Mouse (Mus musculus) lung, embryonic 14.5 days (tissue): ENCODE data around the gene Unc5b. TPM values are rescaled to one million over a fixed set of nuclear protein-coding genes. Genes with fewer than 3 reads are reported as not detected.

ENCODE experiments used
- ATAC-seq: fragments of 200-750 bp; cut with Nextera tagmentation; 2 replicates; pipeline ENCODE4 v1.8.0; 2017; ENCODE audit warnings: mild to moderate bottlenecking, moderate TSS enrichment, moderate library complexity; ENCODE audit not compliant: insufficient read depth
- DNase-seq: peaks from one replicate; pipeline ENCODE4 v3.0.0-alpha.2; 2015
- H3K27ac ChIP-seq: fragments of 300-500 bp; sonication (generic); 2 replicates; pipeline ENCODE4 v1.5.1; 2014; ENCODE audit warnings: low read depth, mild to moderate bottlenecking, moderate library complexity
- H3K27me3 ChIP-seq: fragments of 300-500 bp; sonication (generic); 2 replicates; pipeline ENCODE4 v1.6.1; 2014; ENCODE audit warnings: low read length, control low read depth; ENCODE audit not compliant: insufficient read depth
- H3K36me3 ChIP-seq: fragments of 300-500 bp; sonication (generic); 2 replicates; pipeline ENCODE4 v1.6.1; 2014; ENCODE audit warnings: control low read depth; ENCODE audit not compliant: insufficient read depth
- H3K4me1 ChIP-seq: fragments of 300-500 bp; sonication (generic); 2 replicates; pipeline ENCODE4 v1.6.1; 2014; ENCODE audit warnings: antibody characterized with exemption, control low read depth; ENCODE audit not compliant: insufficient read depth
- H3K4me2 ChIP-seq: fragments of 300-500 bp; sonication (generic); 2 replicates; pipeline ENCODE4 v1.6.1; 2014; ENCODE audit warnings: mild to moderate bottlenecking
- H3K4me3 ChIP-seq: fragments of 300-500 bp; sonication (generic); 2 replicates; pipeline ENCODE4 v1.5.1; 2014; ENCODE audit warnings: low read depth, low read length
- H3K9ac ChIP-seq: fragments of 300-500 bp; sonication (generic); 2 replicates; pipeline ENCODE4 v1.6.1; 2014
- H3K9me3 ChIP-seq: fragments of 300-500 bp; sonication (generic); 2 replicates; pipeline ENCODE4 v1.6.1; 2016; ENCODE audit warnings: low read depth, low read length, control low read depth
- CTCF ChIP-seq: IDR thresholded peaks from 2 replicates; pipeline ENCODE4 v1.5.1; 2016; ENCODE audit warnings: antibody characterized with exemption, low read depth
- WGBS: fragments of 180-500 bp; shearing (Covaris S2); extraction: QIAGEN DNeasy Blood & Tissue Kit; methylation state at CpG from one replicate; pipeline ENCODE4 v1.1.7; 2014; 5-methylcytosine and 5-hydroxymethylcytosine counted together
- polyA plus RNA-seq: library from polyadenylated mRNA; unstranded; fragments of >200 nt; fragmentation: Nextera tagmentation; extraction: Ambion mirVana; gene quantifications from 2 replicates; pipeline ENCODE4 v1.2.1, GENCODE M21; 2014

The Unc5b gene
- polyA plus RNA-seq, 1 experiment from 2014 or later = 6.6 TPM

- Histone ChIP-seq H3K27me3 (no peaks in the 10 kb centered on the region), H3K27ac (no peak overlapping the region), H3K4me3 (no peak overlapping the region), H3K9me3 (no peaks in the 10 kb centered on the region), H3K9ac (no peak overlapping the region), H3K36me3 (peaks cover 3% of the 10 kb centered on the region; the same call in 1 of the 2 replicates), H3K4me1 (no peaks in the 10 kb centered on the region), H3K4me2 (no peak overlapping the region)
- WGBS = 100% methylated on average over 1 of the region's 1 CpGs
- DNase-seq (no peak), ATAC-seq (no peak)
- TF ChIP-seq CTCF = no peak
Observed at GRCm38 (mm10) chr10:60735737-60736136, 95.6 kb downstream of the Unc5b start.

- Histone ChIP-seq H3K27me3 (no peaks in the 10 kb centered on the region), H3K9ac (no peak overlapping the region), H3K4me2 (no peak overlapping the region), H3K4me1 (no peaks in the 10 kb centered on the region), H3K27ac (no peak overlapping the region), H3K4me3 (no peak overlapping the region), H3K9me3 (no peaks in the 10 kb centered on the region), H3K36me3 (peaks cover 3% of the 10 kb centered on the region; the same call in 1 of the 2 replicates)
- DNase-seq (no peak), ATAC-seq (no peak)
- WGBS = 67% methylated on average over 8 of the region's 8 CpGs
- TF ChIP-seq CTCF = no peak
Observed at GRCm38 (mm10) chr10:60733471-60733870, 97.9 kb downstream of the Unc5b start.

GRCm38 (mm10) chr10:60732397-60732861 is 99.0 kb downstream of the Unc5b start:
- Histone ChIP-seq H3K9ac (no peak overlapping the region), H3K4me1 (no peaks in the 10 kb centered on the region), H3K4me3 (no peak overlapping the region), H3K27me3 (no peaks in the 10 kb centered on the region), H3K9me3 (no peaks in the 10 kb centered on the region), H3K36me3 (peaks cover 3% of the 10 kb centered on the region; the same call in 1 of the 2 replicates), H3K27ac (no peak overlapping the region), H3K4me2 (no peak overlapping the region)
- no peak for DNase-seq
- no peak for ATAC-seq
- no peak for TF ChIP-seq CTCF
- 67% methylated on average over 2 of the region's 2 CpGs for whole genome bisulfite sequencing

GRCm38 (mm10) chr10:60731742-60732141 is 99.6 kb downstream of the Unc5b start:
- DNase-seq (no peak), ATAC-seq (no peak)
- no peak overlapping the region for H3K4me3 ChIP-seq
- H3K27ac ChIP-seq = no peak overlapping the region
- H3K4me2 ChIP-seq = no peak overlapping the region
- peaks cover 2% of the 10 kb centered on the region; the same call in 1 of the 2 replicates for H3K36me3 ChIP-seq
- no peaks in the 10 kb centered on the region for H3K27me3 ChIP-seq
- no peak for TF ChIP-seq CTCF
- H3K9ac ChIP-seq = no peak overlapping the region
- no peaks in the 10 kb centered on the region for H3K9me3 ChIP-seq
- 39% methylated on average over 5 of the region's 5 CpGs for WGBS
- H3K4me1 ChIP-seq = no peaks in the 10 kb centered on the region

- Histone ChIP-seq H3K27ac (no peak overlapping the region), H3K9me3 (no peaks in the 10 kb centered on the region), H3K4me2 (no peak overlapping the region), H3K36me3 (0 out of 2 replicates have a peak, but pooled peaks cover 2% of the 10 kb centered on the region), H3K4me3 (no peak overlapping the region), H3K27me3 (no peaks in the 10 kb centered on the region), H3K4me1 (no peaks in the 10 kb centered on the region), H3K9ac (no peak overlapping the region)
- no peak for TF ChIP-seq CTCF
- DNase-seq (no peak), ATAC-seq (no peak)
- WGBS = 27% methylated on average over 5 of the region's 5 CpGs
Observed at GRCm38 (mm10) chr10:60727301-60727700, 104.1 kb downstream of the Unc5b start.

- H3K9ac ChIP-seq = no peak overlapping the region
- H3K4me1 ChIP-seq = no peaks in the 10 kb centered on the region
- no peak overlapping the region for H3K4me3 ChIP-seq
- H3K9me3 ChIP-seq = no peaks in the 10 kb centered on the region
- no peaks in the 10 kb centered on the region for H3K27me3 ChIP-seq
- H3K36me3 ChIP-seq = 0 out of 2 replicates have a peak, but pooled peaks cover 2% of the 10 kb centered on the region
- H3K27ac ChIP-seq = no peak overlapping the region
- DNase-seq = no peak
- TF ChIP-seq CTCF = no peak
- no peak overlapping the region for H3K4me2 ChIP-seq
- WGBS = 71% methylated on average over 3 of the region's 3 CpGs
- ATAC-seq = no peak
Observed at GRCm38 (mm10) chr10:60726896-60727295, 104.5 kb downstream of the Unc5b start.

- WGBS = 69% methylated on average over 6 of the region's 6 CpGs
- no peak for DNase-seq
- Histone ChIP-seq H3K36me3 (0 out of 2 replicates have a peak, but pooled peaks cover 2% of the 10 kb centered on the region), H3K9me3 (no peaks in the 10 kb centered on the region), H3K4me2 (no peak overlapping the region), H3K27me3 (no peaks in the 10 kb centered on the region), H3K27ac (no peak overlapping the region), H3K4me3 (no peak overlapping the region), H3K4me1 (no peaks in the 10 kb centered on the region), H3K9ac (no peak overlapping the region)
- no peak for TF ChIP-seq CTCF
- ATAC-seq = no peak
Observed at GRCm38 (mm10) chr10:60724496-60724895, 106.9 kb downstream of the Unc5b start.
